Mouse (Mus musculus) liver, embryonic 11.5 days (tissue): Measurements from ENCODE around the gene Rbm20. TPM values are rescaled to one million over a fixed set of nuclear protein-coding genes. Genes with fewer than 3 reads are reported as not detected.

Experiments
- ATAC-seq: fragments of 200-750 bp; cut with Nextera tagmentation; replicated peaks from 2 replicates; pipeline ENCODE4 v1.8.0; 2017; ENCODE audit warnings: moderate number of reproducible peaks, mild to moderate bottlenecking, moderate TSS enrichment, moderate library complexity; ENCODE audit not compliant: low FRiP score
- DNase-seq: peaks from one replicate; pipeline ENCODE4 v3.0.0-alpha.2; 2017; ENCODE audit warnings: low spot score
- H3K27ac ChIP-seq: fragments of 300-500 bp; sonication (generic); 2 replicates; pipeline ENCODE4 v1.5.1; 2014; ENCODE audit warnings: mild to moderate bottlenecking, low read depth, low read length, control low read depth
- H3K27me3 ChIP-seq: fragments of 300-500 bp; sonication (generic); replicated peaks from 2 replicates; pipeline ENCODE4 v1.6.1; 2014; ENCODE audit warnings: low read length, mixed read lengths; ENCODE audit not compliant: control insufficient read depth, insufficient read depth
- H3K36me3 ChIP-seq: fragments of 300-500 bp; sonication (generic); 2 replicates; pipeline ENCODE4 v1.6.1; 2014; ENCODE audit warnings: mild to moderate bottlenecking, low read length, moderate library complexity, mixed read lengths; ENCODE audit not compliant: control insufficient read depth, insufficient read depth
- H3K4me1 ChIP-seq: fragments of 300-500 bp; sonication (generic); replicated peaks from 2 replicates; pipeline ENCODE4 v1.6.1; 2014; ENCODE audit warnings: low read length, mixed read lengths; ENCODE audit not compliant: control insufficient read depth, insufficient read depth
- H3K4me2 ChIP-seq: fragments of 300-500 bp; sonication (generic); 2 replicates; pipeline ENCODE4 v1.6.1; 2014; ENCODE audit warnings: mild to moderate bottlenecking, control low read depth, moderate library complexity
- H3K4me3 ChIP-seq: fragments of 300-500 bp; sonication (generic); 2 replicates; pipeline ENCODE4 v1.5.1; 2014; ENCODE audit warnings: low read depth, low read length, control low read depth
- H3K9ac ChIP-seq: fragments of 300-500 bp; sonication (generic); 2 replicates; pipeline ENCODE4 v1.6.1; 2014; ENCODE audit warnings: low read depth, low read length, control low read depth
- H3K9me3 ChIP-seq: fragments of 300-500 bp; sonication (generic); 2 replicates; pipeline ENCODE4 v1.6.1; 2016; ENCODE audit warnings: low read length, inconsistent platforms, mixed read lengths; ENCODE audit not compliant: control insufficient read depth
- WGBS: fragments of 180-500 bp; shearing (Covaris S2); extraction: QIAGEN DNeasy Blood & Tissue Kit; methylation state at CpG from one replicate; pipeline ENCODE4 v1.1.7; 2014; 5-methylcytosine and 5-hydroxymethylcytosine counted together
- polyA plus RNA-seq: library from polyadenylated mRNA; unstranded; fragments of >200 nt; fragmentation: Nextera tagmentation; extraction: Ambion mirVana; gene quantifications from 2 replicates; pipeline ENCODE4 v1.2.1, GENCODE M21; 2014

Gene Rbm20
- polyA plus RNA-seq, 1 experiment from 2014 or later, result 0.37 TPM

GRCm38 (mm10) chr19:53880460-53880859 is 203.4 kb downstream of the Rbm20 start:
- H3K9me3 ChIP-seq, result no peaks in the 10 kb centered on the region
- 67% methylated on average over 1 of the region's 1 CpGs for WGBS
- ATAC-seq, result no peak
- DNase-seq, result no peak
- H3K9ac ChIP-seq, result no peak overlapping the region
- H3K27me3 ChIP-seq, result no peaks in the 10 kb centered on the region
- no peaks in the 10 kb centered on the region for H3K36me3 ChIP-seq
- no peak overlapping the region for H3K27ac ChIP-seq
- no peak overlapping the region for H3K4me3 ChIP-seq
- no peaks in the 10 kb centered on the region for H3K4me1 ChIP-seq
- no peak overlapping the region for H3K4me2 ChIP-seq

GRCm38 (mm10) chr19:53881786-53882185 is 204.7 kb downstream of the Rbm20 start:
- DNase-seq, result no peak
- Histone ChIP-seq H3K4me1 (peaks cover 4% of the 10 kb centered on the region), H3K4me3 (no peak overlapping the region), H3K36me3 (no peaks in the 10 kb centered on the region), H3K9me3 (no peaks in the 10 kb centered on the region), H3K27ac (no peak overlapping the region), H3K9ac (no peak overlapping the region), H3K27me3 (no peaks in the 10 kb centered on the region), H3K4me2 (no peak overlapping the region)
- WGBS, result 54% methylated on average over 5 of the region's 5 CpGs
- no peak for ATAC-seq

- ATAC-seq, result no peak
- H3K9ac ChIP-seq, result no peak overlapping the region
- no peaks in the 10 kb centered on the region for H3K9me3 ChIP-seq
- peaks cover 32% of the 10 kb centered on the region for H3K4me1 ChIP-seq
- H3K27ac ChIP-seq, result no peak overlapping the region
- H3K4me2 ChIP-seq, result no peak overlapping the region
- no peak overlapping the region for H3K4me3 ChIP-seq
- no peaks in the 10 kb centered on the region for H3K27me3 ChIP-seq
- no peak for DNase-seq
- no peaks in the 10 kb centered on the region for H3K36me3 ChIP-seq
- WGBS, result 82% methylated on average over 10 of the region's 10 CpGs
Measured at GRCm38 (mm10) chr19:53885450-53885849, 208.3 kb downstream of the Rbm20 start.

- DNase-seq (no peak), ATAC-seq (peak; percentile 75)
- Histone ChIP-seq H3K9me3 (no peaks in the 10 kb centered on the region), H3K4me3 (no peak overlapping the region), H3K9ac (peak overlapping the region; percentile 17; the same call in 1 of the 2 replicates), H3K27me3 (no peaks in the 10 kb centered on the region), H3K36me3 (no peaks in the 10 kb centered on the region), H3K27ac (peak overlapping the region; percentile 88), H3K4me2 (peak overlapping the region; percentile 12; the same call in 1 of the 2 replicates), H3K4me1 (peaks cover 45% of the 10 kb centered on the region)
- WGBS, result 65% methylated on average over 10 of the region's 10 CpGs
Measured at GRCm38 (mm10) chr19:53886576-53887370, 209.7 kb downstream of the Rbm20 start.

- Histone ChIP-seq H3K9me3 (no peaks in the 10 kb centered on the region), H3K27me3 (no peaks in the 10 kb centered on the region), H3K36me3 (no peaks in the 10 kb centered on the region), H3K9ac (no peak overlapping the region), H3K4me3 (no peak overlapping the region), H3K27ac (peak overlapping the region; percentile 88), H3K4me1 (peaks cover 56% of the 10 kb centered on the region), H3K4me2 (peak overlapping the region; percentile 8; the same call in 1 of the 2 replicates)
- WGBS, result 56% methylated on average over 3 of the region's 3 CpGs
- DNase-seq (no peak), ATAC-seq (peak; percentile 81)
Measured at GRCm38 (mm10) chr19:53887822-53888221, 210.7 kb downstream of the Rbm20 start.

- DNase-seq, result no peak
- peaks cover 61% of the 10 kb centered on the region for H3K4me1 ChIP-seq
- no peaks in the 10 kb centered on the region for H3K27me3 ChIP-seq
- WGBS, result 74% methylated on average over 9 of the region's 9 CpGs
- no peak overlapping the region for H3K9ac ChIP-seq
- no peaks in the 10 kb centered on the region for H3K9me3 ChIP-seq
- peak overlapping the region; percentile 8; the same call in 1 of the 2 replicates for H3K4me2 ChIP-seq
- no peak for ATAC-seq
- no peaks in the 10 kb centered on the region for H3K36me3 ChIP-seq
- no peak overlapping the region for H3K4me3 ChIP-seq
- peak overlapping the region; percentile 88 for H3K27ac ChIP-seq
Measured at GRCm38 (mm10) chr19:53888331-53888730, 211.2 kb downstream of the Rbm20 start.

- peaks cover 70% of the 10 kb centered on the region for H3K4me1 ChIP-seq
- no peak overlapping the region for H3K9ac ChIP-seq
- H3K27ac ChIP-seq, result no peak overlapping the region
- H3K9me3 ChIP-seq, result no peaks in the 10 kb centered on the region
- DNase-seq (no peak), ATAC-seq (no peak)
- 60% methylated on average over 5 of the region's 5 CpGs for WGBS
- H3K27me3 ChIP-seq, result no peaks in the 10 kb centered on the region
- no peak overlapping the region for H3K4me3 ChIP-seq
- no peak overlapping the region for H3K4me2 ChIP-seq
- no peaks in the 10 kb centered on the region for H3K36me3 ChIP-seq
Measured at GRCm38 (mm10) chr19:53889555-53889954, 212.4 kb downstream of the Rbm20 start.

- peak overlapping the region; percentile 78 for H3K27ac ChIP-seq
- no peak overlapping the region for H3K4me2 ChIP-seq
- H3K9me3 ChIP-seq, result no peaks in the 10 kb centered on the region
- DNase-seq (no peak), ATAC-seq (no peak)
- WGBS, result 52% methylated on average over 5 of the region's 5 CpGs
- H3K4me1 ChIP-seq, result peaks cover 70% of the 10 kb centered on the region
- no peak overlapping the region for H3K9ac ChIP-seq
- H3K4me3 ChIP-seq, result no peak overlapping the region
- H3K36me3 ChIP-seq, result no peaks in the 10 kb centered on the region
- no peaks in the 10 kb centered on the region for H3K27me3 ChIP-seq
Measured at GRCm38 (mm10) chr19:53890274-53890673, 213.2 kb downstream of the Rbm20 start.

- Histone ChIP-seq H3K27ac (peak overlapping the region; percentile 78), H3K9me3 (no peaks in the 10 kb centered on the region), H3K36me3 (no peaks in the 10 kb centered on the region), H3K4me2 (peak overlapping the region; percentile 13; the same call in 1 of the 2 replicates), H3K27me3 (no peaks in the 10 kb centered on the region), H3K4me3 (no peak overlapping the region), H3K9ac (peak overlapping the region; percentile 8; the same call in 1 of the 2 replicates), H3K4me1 (peaks cover 70% of the 10 kb centered on the region)
- DNase-seq (no peak), ATAC-seq (peak; percentile 18)
- WGBS, result 47% methylated on average over 5 of the region's 5 CpGs
Measured at GRCm38 (mm10) chr19:53890781-53891251, 213.7 kb downstream of the Rbm20 start.
